Mouse (Mus musculus) MEL (cell line): ENCODE measurements around the gene Cacna1s.
A peak's percentile ranks its signal among the peaks of the same experiment; 100 is the strongest.

Source experiments
- EP300 ChIP-seq, 2 experiments: IDR thresholded peaks; 2 replicates each; pipeline ENCODE4 v1.6.1; 2011; ENCODE audit warnings: improper control_type of control experiment in 2 of 2, low read length in 2 of 2, low read depth in 1 of 2, mild to moderate bottlenecking in 1 of 2
- MAZ ChIP-seq: IDR thresholded peaks from 2 replicates; pipeline ENCODE4 v1.6.1; 2012; ENCODE audit warnings: low read depth, mild to moderate bottlenecking, inconsistent platforms, low read length, improper control_type of control experiment
- POLR2A ChIP-seq, 2 experiments: IDR thresholded peaks; 2 replicates each; pipeline ENCODE4 v1.6.1; 2011 to 2012; ENCODE audit warnings: low read length in 2 of 2, mild to moderate bottlenecking in 2 of 2, control low read depth in 1 of 2, improper control_type of control experiment in 1 of 2, low read depth in 1 of 2, moderate library complexity in 1 of 2; ENCODE audit not compliant: control insufficient read depth in 1 of 2, insufficient read depth in 1 of 2, poor library complexity in 1 of 2

DNA sequence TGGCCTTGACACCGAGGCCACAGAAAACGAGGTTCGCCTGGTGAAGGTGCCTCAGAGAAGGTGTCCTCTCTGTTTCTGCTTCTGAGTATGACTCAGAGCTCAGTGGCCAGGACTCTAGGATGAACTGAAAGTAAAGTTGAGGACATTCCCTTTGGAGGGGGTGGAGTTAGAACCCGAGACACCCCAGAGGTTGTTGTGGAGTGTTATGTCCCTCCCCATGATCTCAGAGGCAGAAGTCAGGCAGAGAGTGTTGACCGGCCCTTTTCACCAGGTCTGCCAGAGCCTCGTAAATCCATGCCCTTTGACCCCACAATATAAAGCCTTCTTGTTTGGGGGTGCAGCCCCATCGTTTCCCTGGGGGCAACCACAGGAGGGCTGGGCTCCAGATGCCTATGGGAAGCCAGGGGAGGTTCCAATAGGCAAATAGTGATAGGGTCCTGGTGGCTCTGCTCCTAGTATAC lies 84.6 kb downstream of the Cacna1s start:
- 0 out of 2 replicates have a peak, but pooled peaks have one; percentile 0 for TF ChIP-seq MAZ
- no peak for TF ChIP-seq POLR2A (IDR thresholded peaks at IDR 0.05; ENCODE audit: control insufficient read depth in 1 of 2, insufficient read depth in 1 of 2, low read depth in 1 of 2, low read length in 2 of 2, poor library complexity in 1 of 2)
- no peak for TF ChIP-seq EP300 (IDR thresholded peaks at IDR 0.05; ENCODE audit: low read depth in 1 of 2, low read length in 2 of 2)
